Mouse (Mus musculus) heart, embryonic 13.5 days (tissue): Measurements from ENCODE around the gene Rell1. TPM values are rescaled to one million over a fixed set of nuclear protein-coding genes. Genes with fewer than 3 reads are reported as not detected.

Experiments used
- ATAC-seq: fragments of 200-750 bp; cut with Nextera tagmentation; 2 replicates; pipeline ENCODE4 v1.8.0; 2017; ENCODE audit warnings: moderate TSS enrichment; ENCODE audit not compliant: insufficient number of reproducible peaks, low FRiP score, low TSS enrichment; ENCODE audit errors: extremely low read depth
- H3K27ac ChIP-seq: fragments of 300-500 bp; sonication (generic); replicated peaks from 2 replicates; pipeline ENCODE4 v1.5.1; 2015; ENCODE audit warnings: moderate library complexity, mild to moderate bottlenecking, inconsistent platforms
- H3K27me3 ChIP-seq: fragments of 300-500 bp; sonication (generic); replicated peaks from 2 replicates; pipeline ENCODE4 v1.6.1; 2015; ENCODE audit warnings: mild to moderate bottlenecking, inconsistent platforms
- H3K36me3 ChIP-seq: fragments of 300-500 bp; sonication (generic); 2 replicates; pipeline ENCODE4 v1.6.1; 2015; ENCODE audit warnings: mild to moderate bottlenecking, inconsistent platforms
- H3K4me1 ChIP-seq: fragments of 300-500 bp; sonication (generic); 2 replicates; pipeline ENCODE4 v1.6.1; 2015; ENCODE audit warnings: inconsistent platforms
- H3K4me2 ChIP-seq: fragments of 300-500 bp; sonication (generic); 2 replicates; pipeline ENCODE4 v1.6.1; 2015; ENCODE audit warnings: inconsistent platforms, mild to moderate bottlenecking, moderate library complexity
- H3K4me3 ChIP-seq: fragments of 300-500 bp; sonication (generic); 2 replicates; pipeline ENCODE4 v1.5.1; 2015; ENCODE audit warnings: moderate library complexity, mild to moderate bottlenecking, inconsistent platforms
- H3K9ac ChIP-seq: fragments of 300-500 bp; sonication (generic); 2 replicates; pipeline ENCODE4 v1.6.1; 2015; ENCODE audit warnings: inconsistent platforms, mild to moderate bottlenecking, moderate library complexity
- H3K9me3 ChIP-seq: fragments of 300-500 bp; sonication (generic); 2 replicates; pipeline ENCODE4 v1.6.1; 2016; ENCODE audit warnings: inconsistent platforms
- WGBS: fragments of 180-500 bp; shearing (Covaris S2); methylation state at CpG from one replicate; pipeline ENCODE4 v1.1.7; 2015; ENCODE audit warnings: mixed read lengths; 5-methylcytosine and 5-hydroxymethylcytosine counted together
- polyA plus RNA-seq: library from polyadenylated mRNA; unstranded; fragments of >200 nt; fragmentation: Nextera tagmentation; extraction: Ambion mirVana; gene quantifications from 2 replicates; pipeline ENCODE4 v1.2.1, GENCODE M21; 2015

The Rell1 gene
- polyA plus RNA-seq, 1 experiment from 2014 or later: 7.8 TPM

- Histone ChIP-seq H3K9ac (no peak overlapping the region), H3K27ac (0 out of 2 replicates have a peak overlapping the region, but pooled peaks have one; percentile 18), H3K4me3 (no peak overlapping the region), H3K36me3 (peaks cover 41% of the 10 kb centered on the region), H3K4me1 (0 out of 2 replicates have a peak, but pooled peaks cover 3% of the 10 kb centered on the region), H3K27me3 (no peaks in the 10 kb centered on the region), H3K4me2 (no peak overlapping the region), H3K9me3 (peaks cover 7% of the 10 kb centered on the region)
- WGBS: 79% methylated on average over 14 of the region's 14 CpGs
- ATAC-seq: no peak
These were observed 43.6 kb downstream of the Rell1 start for GRCm38 (mm10) chr5:63925035-63925628.

- ATAC-seq: no peak
- Histone ChIP-seq H3K27ac (0 out of 2 replicates have a peak overlapping the region, but pooled peaks have one; percentile 39), H3K36me3 (peaks cover 26% of the 10 kb centered on the region), H3K4me3 (no peak overlapping the region), H3K9me3 (peaks cover 7% of the 10 kb centered on the region), H3K4me2 (no peak overlapping the region), H3K4me1 (peaks cover 4% of the 10 kb centered on the region; the same call in 1 of the 2 replicates), H3K9ac (no peak overlapping the region), H3K27me3 (no peaks in the 10 kb centered on the region)
- 71% methylated on average over 13 of the region's 13 CpGs for WGBS
These were observed 45.2 kb downstream of the Rell1 start for GRCm38 (mm10) chr5:63923305-63924025.

- Histone ChIP-seq H3K36me3 (0 out of 2 replicates have a peak, but pooled peaks cover 3% of the 10 kb centered on the region), H3K27ac (no peak overlapping the region), H3K9ac (no peak overlapping the region), H3K9me3 (no peaks in the 10 kb centered on the region), H3K4me3 (no peak overlapping the region), H3K4me2 (no peak overlapping the region), H3K4me1 (peaks cover 10% of the 10 kb centered on the region), H3K27me3 (peaks cover 5% of the 10 kb centered on the region; the same call in 1 of the 2 replicates)
- ATAC-seq: no peak
- 50% methylated on average over 4 of the region's 4 CpGs for WGBS
These were observed 50.5 kb downstream of the Rell1 start for GRCm38 (mm10) chr5:63918201-63918600.

DNA sequence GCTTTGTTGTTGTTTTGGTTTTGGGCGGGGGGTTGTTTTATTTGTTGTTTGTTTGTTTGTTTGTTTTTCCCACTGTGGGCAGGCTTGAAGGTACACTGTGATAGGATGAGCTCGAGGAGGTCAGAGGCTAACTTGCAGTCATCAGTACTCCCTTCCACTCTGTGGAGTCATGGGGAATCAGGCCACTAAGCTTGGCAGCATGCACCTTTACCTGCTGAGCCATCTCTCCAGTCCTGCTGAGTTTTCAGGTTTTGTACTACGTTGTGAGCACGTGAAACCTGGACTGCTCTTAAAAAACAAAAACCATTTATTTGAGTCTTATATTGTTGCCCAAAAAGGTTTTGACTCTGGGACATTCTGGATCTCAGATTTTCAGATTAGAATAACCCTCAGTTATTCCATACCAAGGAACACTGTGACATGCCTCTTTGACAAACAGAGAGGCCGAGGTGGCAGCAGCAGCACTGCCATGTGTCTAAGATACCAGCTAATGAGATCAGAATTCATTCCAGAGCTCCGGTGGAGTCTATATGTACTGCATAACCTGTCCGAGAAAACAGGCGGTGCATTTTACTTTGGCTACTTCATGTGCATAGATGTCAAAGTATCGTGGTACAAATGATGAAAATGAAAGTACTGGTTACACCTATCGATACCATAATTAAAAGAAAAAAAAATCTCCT, 52.1 kb downstream of the Rell1 start:
- no peak for ATAC-seq
- no peak overlapping the region for H3K27ac ChIP-seq
- H3K4me1 ChIP-seq: peaks cover 10% of the 10 kb centered on the region
- peaks cover 10% of the 10 kb centered on the region; the same call in 1 of the 2 replicates for H3K27me3 ChIP-seq
- no peaks in the 10 kb centered on the region for H3K9me3 ChIP-seq
- WGBS: 84% methylated on average over 10 of the region's 10 CpGs
- H3K4me2 ChIP-seq: no peak overlapping the region
- H3K36me3 ChIP-seq: no peaks in the 10 kb centered on the region
- no peak overlapping the region for H3K4me3 ChIP-seq
- H3K9ac ChIP-seq: no peak overlapping the region

GRCm38 (mm10) chr5:63914896-63915295, 53.8 kb downstream of the Rell1 start:
- WGBS: 42% methylated on average over 1 of the region's 1 CpGs
- Histone ChIP-seq H3K27me3 (peaks cover 10% of the 10 kb centered on the region; the same call in 1 of the 2 replicates), H3K9me3 (no peaks in the 10 kb centered on the region), H3K4me2 (no peak overlapping the region), H3K36me3 (no peaks in the 10 kb centered on the region), H3K4me1 (peaks cover 7% of the 10 kb centered on the region), H3K9ac (no peak overlapping the region), H3K27ac (no peak overlapping the region), H3K4me3 (no peak overlapping the region)
- no peak for ATAC-seq

DNA sequence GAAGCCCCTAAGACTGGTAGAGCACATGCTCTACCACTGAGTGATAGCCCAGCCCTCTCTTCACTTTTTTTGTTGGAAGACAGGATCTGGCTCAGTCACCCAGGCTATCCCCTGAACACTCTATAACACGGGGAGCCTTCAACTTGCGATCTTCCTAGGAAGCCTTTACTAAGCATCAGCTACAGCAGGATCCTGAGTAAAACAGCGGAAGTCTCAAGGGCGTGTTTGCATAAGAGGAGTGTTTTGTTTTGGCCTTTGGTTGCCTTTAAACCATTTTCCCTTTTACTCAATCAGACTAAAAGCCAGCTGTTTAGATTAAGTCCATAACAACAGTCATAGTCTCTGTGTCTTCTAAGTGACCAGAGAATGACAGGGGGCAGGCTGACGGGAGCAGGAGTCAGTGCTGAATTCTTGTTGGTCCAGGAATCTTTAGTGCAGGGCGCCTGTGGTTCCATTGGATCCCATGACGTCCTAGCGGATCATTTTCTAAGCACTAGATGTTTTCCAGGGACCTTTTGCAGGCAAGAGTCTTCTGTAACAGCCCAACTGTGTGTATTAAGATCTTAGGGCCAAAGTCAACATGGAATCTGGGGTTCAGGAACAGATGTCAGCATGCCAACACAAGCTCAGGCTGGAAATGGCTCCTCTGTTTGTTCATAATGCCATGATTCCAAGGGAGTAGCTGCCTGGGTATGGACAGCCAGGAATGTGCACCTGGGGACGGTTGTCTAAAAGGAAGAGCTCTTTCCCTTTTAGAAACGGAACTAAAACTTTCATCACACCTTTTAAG, 58.3 kb downstream of the Rell1 start:
- Histone ChIP-seq H3K4me1 (peaks cover 7% of the 10 kb centered on the region; the same call in 1 of the 2 replicates), H3K9ac (no peak overlapping the region), H3K27me3 (peaks cover 45% of the 10 kb centered on the region), H3K9me3 (no peaks in the 10 kb centered on the region), H3K27ac (no peak overlapping the region), H3K36me3 (no peaks in the 10 kb centered on the region), H3K4me3 (no peak overlapping the region), H3K4me2 (no peak overlapping the region)
- WGBS: 78% methylated on average over 10 of the region's 10 CpGs
- no peak for ATAC-seq

DNA sequence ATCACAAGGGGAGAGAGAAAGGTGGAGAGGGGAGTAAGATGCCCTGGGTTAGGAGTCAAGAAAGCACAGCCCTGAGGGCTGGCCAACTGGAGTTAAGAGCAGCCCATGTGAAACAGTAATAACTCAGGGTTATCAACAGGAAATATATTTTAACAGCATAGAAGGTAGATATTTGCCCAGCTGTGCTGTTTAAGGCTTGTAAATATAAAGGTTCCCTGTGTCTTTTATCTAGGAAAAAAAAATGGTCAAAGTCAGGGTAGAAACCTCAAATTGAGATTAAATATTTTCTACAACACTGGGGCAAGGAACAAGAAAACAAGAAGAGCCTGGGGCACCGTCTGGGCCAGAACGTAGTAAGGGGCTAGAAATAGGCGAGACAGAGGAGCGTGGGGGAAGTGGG, 61.2 kb downstream of the Rell1 start:
- Histone ChIP-seq H3K9me3 (no peaks in the 10 kb centered on the region), H3K9ac (no peak overlapping the region), H3K27me3 (peaks cover 56% of the 10 kb centered on the region), H3K4me2 (no peak overlapping the region), H3K4me1 (peaks cover 11% of the 10 kb centered on the region; the same call in 1 of the 2 replicates), H3K4me3 (no peak overlapping the region), H3K36me3 (no peaks in the 10 kb centered on the region), H3K27ac (no peak overlapping the region)
- WGBS: 45% methylated on average over 4 of the region's 4 CpGs
- no peak for ATAC-seq

DNA sequence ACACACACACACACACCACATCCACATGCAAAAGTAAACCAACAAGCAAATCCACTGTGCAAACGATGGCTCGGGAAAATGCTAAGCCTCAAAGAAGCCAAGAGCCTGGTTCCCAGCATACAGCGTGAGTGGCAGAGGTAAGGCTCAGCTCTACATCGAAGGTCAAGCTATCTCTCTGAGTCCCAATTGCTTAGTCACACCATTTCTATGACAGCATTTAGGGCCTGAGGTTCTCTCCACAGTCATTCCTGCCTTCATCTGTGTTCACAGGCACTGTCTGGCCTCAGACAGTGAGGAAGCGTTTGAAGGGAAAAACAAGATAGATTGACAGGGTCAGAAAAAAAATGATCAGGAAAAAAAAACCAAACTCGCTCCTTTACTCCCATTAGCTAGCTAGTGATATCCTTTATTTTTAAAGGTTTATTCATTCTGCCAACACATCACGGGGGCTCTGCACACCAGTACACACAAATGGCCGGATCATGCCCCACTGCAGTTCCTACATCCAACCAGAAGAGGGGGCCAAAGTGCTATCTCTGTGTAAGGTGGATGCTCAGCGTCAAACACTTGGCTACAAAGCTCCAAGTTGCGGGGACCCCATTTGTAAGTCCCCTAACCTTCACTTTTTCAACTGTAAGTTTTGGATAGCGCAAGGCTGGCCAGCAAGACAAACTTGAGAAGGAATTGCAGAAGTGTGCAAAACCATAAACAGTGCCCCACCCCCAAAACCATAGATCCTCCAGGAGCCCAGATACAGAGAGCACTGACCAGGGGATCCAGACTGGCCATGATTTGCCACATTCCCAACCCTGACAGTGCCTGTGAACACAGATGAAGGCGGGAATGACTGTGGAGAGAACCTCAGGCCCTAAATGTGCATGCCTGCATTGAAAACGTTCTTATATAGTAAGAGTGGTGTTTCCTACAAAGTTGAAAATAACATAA, 62.3 kb downstream of the Rell1 start:
- H3K36me3 ChIP-seq: no peaks in the 10 kb centered on the region
- peaks cover 11% of the 10 kb centered on the region; the same call in 1 of the 2 replicates for H3K4me1 ChIP-seq
- peak overlapping the region; percentile 25; the same call in 1 of the 2 replicates for H3K4me2 ChIP-seq
- ATAC-seq: no peak
- H3K27ac ChIP-seq: no peak overlapping the region
- WGBS: 37% methylated on average over 13 of the region's 13 CpGs
- H3K27me3 ChIP-seq: peaks cover 54% of the 10 kb centered on the region
- H3K9me3 ChIP-seq: no peaks in the 10 kb centered on the region
- no peak overlapping the region for H3K4me3 ChIP-seq
- no peak overlapping the region for H3K9ac ChIP-seq

DNA sequence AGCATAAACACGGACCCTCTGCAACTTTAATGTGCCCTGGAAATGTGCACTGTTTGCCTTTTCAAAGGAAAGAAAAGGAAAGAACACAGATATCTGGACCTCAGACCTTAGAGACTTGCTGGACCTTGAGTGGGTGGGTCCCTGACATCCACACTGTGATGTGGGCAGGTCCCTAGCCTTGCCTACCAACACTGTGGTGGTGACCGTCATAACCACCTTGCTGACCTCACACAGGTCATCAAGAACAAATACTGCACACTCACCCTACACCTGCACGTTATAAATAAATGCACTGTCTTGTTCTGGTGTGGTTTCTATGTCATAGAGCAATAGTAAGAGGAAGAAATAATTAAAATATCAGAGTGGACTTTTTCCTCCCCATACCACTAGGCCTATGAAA, 65.4 kb downstream of the Rell1 start:
- no peak for ATAC-seq

DNA sequence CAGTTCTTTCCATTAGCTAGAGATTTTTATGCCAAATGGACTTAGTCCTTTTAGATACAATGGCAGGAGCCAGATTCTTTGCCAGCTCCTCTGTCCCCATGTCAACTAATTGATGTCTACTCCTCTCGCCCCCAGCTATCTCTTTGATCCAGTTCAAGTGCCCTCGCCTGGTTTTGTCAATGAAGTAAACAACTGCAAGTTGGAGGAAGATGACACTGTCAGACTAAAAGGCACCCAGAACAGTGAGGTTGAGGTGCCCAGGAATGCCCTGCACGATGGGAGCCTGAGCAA, 70.9 kb downstream of the Rell1 start:
- H3K27ac ChIP-seq: no peak overlapping the region
- WGBS: 67% methylated on average over 3 of the region's 3 CpGs
- no peak overlapping the region for H3K9ac ChIP-seq
- 0 out of 2 replicates have a peak, but pooled peaks cover under 1% of the 10 kb centered on the region for H3K4me1 ChIP-seq
- H3K4me2 ChIP-seq: no peak overlapping the region
- H3K36me3 ChIP-seq: no peaks in the 10 kb centered on the region
- peaks cover 12% of the 10 kb centered on the region for H3K27me3 ChIP-seq
- no peaks in the 10 kb centered on the region for H3K9me3 ChIP-seq
- no peak for ATAC-seq
- H3K4me3 ChIP-seq: no peak overlapping the region

More for the DNA sequence above, 65.4 kb downstream of the Rell1 start:
- 68% methylated on average over 3 of the region's 3 CpGs for WGBS
- Histone ChIP-seq H3K4me3 (no peak overlapping the region), H3K9ac (no peak overlapping the region), H3K27ac (no peak overlapping the region), H3K27me3 (peaks cover 53% of the 10 kb centered on the region), H3K4me2 (no peak overlapping the region), H3K9me3 (no peaks in the 10 kb centered on the region), H3K36me3 (no peaks in the 10 kb centered on the region), H3K4me1 (peaks cover 11% of the 10 kb centered on the region; the same call in 1 of the 2 replicates)
